Mouse (Mus musculus) kidney, adult 18-20 months (tissue): ENCODE measurements around the gene Il4i1.
A peak's percentile ranks its signal among the peaks of the same experiment; 100 is the strongest.
"Not testable (repeated sequence)": the region's sequence is repeated elsewhere in the genome, so short reads cannot be mapped to it uniquely, and the experiment has no call there.

Experiments
- DNase-seq: peaks from one replicate; pipeline ENCODE4 v3.0.0; 2021

The Il4i1 gene

DNA sequence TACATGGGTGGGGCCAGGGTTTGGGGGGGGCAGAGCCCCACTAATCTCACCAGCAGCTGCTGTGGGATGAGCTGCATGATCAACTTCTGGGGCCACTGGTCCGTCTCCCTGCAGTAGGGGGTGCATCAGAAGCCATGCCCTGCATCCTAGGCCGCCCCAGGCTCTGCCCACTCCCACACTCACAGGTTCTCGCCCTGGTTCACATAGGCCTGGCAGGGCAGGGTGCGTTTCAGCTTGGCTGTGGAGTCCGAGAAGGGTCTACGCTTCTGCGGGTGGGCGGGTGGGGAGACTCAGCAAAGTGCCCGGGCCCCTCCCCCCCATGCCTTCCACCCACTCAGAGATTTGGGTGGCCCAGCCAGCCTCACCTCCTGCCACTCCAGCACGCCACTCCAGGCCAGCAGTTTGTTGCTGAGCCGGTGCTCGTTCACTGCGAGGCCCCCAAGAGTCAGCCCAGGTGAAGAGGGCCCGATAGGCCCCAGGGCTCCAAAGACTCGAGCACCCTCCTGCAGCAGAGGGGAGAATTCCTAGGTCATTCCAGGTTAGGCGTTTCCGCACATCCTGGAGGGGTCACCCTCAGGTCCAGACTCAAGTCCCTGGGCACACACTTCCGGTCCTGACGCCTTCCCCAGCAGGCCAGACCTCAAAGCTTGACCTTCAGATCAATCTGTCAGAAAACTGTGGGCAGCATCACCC, 51.0 kb downstream of the Il4i1 start:
- DNase-seq = no peak

DNA sequence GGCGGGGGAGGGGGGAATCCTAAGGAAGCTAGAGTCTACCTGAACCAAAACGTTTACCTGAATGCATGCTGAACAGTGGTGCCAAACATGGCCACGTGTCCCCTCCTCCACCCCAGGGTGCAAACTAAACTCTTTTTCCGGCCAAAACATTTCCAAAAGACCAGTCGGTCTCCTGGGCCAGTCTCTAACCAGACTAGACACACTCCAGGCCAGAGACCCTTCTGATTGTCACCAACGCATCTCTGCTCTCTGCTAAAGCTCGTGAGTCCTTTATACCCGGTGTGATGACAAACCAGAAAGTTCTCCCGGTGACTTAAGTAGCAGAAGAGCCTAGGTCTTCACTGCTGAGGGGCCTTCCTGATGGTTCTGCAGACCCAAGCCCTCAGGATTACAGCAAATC, 51.6 kb downstream of the Il4i1 start:
- DNase-seq = no peak

DNA sequence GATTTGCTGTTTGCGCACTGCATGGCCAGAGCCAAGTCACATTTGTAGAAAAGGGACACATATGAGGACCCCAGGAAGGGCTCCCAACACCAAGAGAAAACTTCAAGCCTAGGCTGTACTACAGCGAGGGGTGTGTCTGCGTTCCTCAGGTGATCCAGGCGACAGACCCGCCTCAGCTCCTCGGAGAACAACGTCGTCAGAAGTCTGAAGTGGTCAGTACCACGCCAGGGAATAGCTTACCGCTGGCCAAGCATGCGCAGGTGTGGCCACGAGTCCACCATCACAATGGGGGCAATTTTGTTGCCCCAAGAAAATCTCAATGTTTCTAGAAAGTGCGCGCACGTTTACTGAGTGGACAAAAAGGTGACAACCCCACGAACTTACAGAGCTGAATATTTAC, 52.3 kb downstream of the Il4i1 start:
- peak; percentile 37 for DNase-seq

DNA sequence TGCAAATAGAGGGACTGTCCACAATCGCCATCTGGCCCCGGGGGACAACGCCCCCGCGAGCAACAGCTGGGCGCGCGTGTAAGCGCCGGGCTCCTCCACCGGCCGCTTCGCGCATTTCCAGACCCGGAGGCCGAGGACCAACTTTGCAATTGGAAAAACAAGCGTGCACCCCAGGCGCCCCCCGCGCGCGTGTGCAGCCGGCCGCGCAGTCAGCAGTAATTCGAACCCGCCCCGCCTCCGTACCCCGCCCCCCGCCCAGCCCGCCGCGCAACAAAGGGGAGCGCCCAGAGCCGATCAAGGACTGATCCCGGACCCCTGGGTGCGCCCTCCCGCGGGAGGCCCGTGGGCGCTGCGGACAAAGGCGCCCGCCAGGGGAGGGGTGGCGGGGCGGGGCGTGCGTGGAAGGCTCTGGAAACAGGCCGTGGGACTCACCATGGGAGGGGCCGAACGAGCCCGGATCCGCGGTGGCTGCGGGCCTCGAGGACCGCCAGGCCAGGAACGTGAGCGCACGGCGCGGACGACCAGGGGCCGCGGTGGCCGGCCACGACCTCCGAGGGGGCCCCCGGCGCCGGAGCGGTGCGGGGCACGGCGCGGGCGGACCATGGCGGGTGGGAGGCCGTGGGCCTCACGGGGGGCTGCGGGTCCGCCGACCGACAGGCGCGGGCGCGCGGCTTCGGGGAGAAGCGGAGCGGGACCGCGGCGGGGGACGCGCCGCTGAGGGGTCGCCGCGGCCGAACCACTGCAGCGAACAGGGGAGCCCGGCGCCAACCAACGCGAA, 52.9 kb downstream of the Il4i1 start:
- DNase-seq = peak; percentile 74

DNA sequence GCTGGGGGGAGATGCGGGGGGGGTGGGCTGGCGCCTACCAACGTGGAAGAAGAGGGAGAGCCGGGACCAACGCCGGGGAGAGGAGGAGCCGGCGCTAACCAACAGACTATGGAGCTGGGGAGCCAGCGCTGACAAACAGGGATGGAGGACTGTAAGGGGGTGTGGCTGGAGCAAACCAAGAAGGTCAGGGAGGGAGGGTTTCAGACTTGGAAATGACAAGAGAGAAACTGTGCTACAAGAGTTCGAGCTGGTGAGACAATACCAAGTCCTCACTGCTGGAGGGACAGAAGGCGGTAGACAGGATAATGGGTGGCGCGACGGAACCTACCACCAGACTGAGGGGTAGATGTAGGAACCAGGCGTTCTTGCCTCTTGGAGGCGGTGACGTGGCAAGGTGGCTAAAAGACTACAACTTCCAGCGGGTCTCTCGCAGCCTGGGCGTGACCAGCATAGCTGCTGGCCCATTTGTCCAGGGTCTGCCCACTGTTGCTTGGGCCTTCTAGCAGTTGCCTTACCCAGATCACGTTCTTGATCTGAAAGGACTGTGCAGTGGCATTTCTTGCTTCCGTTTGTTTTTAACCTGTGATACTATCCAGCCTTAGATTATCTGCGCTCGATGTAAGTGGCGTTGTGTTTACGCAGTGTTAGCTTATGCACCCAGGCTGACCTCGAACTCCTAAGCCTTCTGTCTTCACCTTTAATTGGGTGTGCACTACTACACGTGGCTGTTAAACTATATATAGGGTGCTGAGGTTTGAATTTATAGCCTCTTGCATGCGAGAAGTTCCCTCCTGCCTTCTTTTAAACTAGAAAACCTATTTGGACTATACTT, 53.7 kb downstream of the Il4i1 start, which contains the start of gene Ptov1:
Gene Ptov1 (minus strand): TSS at position 92 of the 832 bp plus-strand sequence.
- DNase-seq = peak; percentile 93

DNA sequence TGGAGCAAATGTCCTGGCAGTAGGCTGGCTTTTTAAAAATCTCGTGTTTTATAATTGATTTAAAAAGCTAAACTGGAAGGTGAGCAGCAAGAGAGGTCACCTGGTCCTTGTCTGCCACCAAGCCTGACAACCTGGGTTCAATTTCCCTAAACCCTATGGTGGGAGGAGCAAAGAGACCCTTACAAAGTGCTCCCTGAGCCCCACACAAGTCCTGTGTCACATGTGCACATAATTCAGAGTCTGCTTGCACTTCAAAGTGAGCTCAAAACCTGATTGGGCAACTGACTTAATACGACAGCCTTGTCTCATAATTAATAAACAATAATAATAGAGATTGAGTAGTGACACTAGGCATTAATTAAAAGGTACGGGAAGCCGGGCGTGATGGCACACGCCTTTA, 54.4 kb downstream of the Il4i1 start:
- DNase-seq = no peak

DNA sequence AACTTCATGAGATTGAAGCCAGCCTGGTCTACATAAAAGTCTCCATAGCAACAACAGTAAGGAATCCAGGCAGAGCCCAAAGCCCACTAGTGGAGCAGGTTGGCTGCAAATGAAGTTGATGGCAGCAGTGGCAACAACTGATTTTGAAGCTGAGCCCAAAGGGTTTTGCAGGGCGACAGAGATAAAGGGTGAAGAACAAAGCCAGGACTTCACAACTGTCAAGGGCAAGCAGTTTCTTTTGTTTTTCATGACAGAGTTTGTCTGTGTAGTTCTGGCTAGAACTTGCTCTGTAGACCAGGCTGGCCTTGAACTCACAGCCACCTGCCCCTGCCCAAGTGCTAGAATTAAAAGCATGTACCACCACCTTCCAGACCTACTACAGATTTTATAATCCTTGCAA, 55.0 kb downstream of the Il4i1 start:
- DNase-seq = no peak

DNA sequence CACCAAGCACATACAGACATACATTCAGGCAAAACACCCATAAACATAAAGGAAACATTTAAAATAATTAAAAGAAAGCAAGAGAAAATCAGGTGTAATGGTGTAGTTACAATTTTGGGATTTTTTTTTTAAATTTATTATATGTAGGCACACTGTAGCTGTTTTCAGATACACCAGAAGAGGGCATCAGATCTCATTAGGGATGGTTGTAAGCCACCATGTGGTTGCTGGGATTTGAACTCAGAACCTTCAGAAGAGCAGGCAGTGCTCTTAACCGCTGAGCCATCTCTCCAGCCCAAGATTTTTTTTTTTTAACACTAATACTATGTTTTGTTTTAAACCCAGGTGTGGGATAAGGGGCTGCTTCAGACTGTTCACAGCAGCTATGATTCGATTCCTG, 55.6 kb downstream of the Il4i1 start:
- not testable (repeated sequence) for DNase-seq

DNA sequence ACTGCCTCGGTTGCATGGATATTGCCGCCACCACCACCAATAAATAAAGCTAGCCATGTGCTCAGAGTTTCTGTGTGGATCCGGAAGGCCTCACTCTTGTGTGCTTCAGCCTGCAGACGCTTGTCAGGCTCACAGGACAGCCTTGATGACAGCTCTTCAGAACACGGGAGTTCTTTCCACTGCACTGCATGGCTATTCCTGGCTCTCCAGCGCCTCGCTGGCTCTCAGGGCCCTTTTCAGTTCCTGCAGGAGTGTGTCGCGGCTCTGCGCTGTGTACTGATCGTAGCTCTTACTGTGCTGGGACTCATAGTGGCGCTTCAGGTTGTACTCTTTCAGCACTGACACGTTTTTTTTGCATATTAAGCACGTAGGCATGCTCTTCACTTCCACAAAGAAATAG, 61.6 kb downstream of the Il4i1 start:
- DNase-seq = no peak

DNA sequence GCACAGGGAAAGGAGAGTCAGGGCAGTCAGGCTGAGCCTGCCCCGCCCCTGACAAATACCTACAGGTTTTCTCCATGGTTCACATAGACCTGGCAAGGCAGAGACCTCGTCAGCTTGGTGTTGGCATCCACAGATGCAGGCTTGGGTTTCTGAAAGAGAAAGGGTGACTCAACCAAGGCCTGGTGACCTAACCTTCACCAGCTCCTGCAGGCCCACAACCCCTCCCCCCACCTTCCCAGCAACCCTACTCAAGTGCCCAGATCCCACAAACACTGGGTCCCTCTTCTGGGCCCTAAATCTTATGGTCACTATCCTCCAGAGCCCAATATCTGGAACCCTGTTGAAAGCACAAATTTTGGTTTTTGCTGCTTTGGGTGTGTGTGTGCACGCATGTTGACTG, 66.8 kb downstream of the Il4i1 start:
- DNase-seq = no peak

DNA sequence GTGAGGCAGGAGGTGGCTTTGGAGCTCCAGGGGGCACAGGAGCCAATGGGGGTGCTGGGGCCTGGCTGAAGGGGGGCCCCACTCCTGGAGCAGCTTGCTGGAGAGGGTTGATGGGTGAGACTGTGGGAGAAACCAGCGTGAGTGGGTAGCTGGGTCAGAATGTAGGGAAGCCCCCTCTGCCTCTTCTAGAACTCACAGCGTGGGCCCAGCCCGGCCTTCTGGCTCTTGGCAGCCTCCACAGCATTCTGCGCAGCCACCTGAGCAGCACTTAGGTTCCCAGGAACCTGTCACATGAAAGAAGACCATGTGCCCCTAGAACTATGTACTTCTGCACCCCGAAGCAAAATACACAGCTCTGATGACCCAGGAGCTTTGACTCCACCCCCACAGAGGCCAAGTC, 68.5 kb downstream of the Il4i1 start:
- no peak for DNase-seq

DNA sequence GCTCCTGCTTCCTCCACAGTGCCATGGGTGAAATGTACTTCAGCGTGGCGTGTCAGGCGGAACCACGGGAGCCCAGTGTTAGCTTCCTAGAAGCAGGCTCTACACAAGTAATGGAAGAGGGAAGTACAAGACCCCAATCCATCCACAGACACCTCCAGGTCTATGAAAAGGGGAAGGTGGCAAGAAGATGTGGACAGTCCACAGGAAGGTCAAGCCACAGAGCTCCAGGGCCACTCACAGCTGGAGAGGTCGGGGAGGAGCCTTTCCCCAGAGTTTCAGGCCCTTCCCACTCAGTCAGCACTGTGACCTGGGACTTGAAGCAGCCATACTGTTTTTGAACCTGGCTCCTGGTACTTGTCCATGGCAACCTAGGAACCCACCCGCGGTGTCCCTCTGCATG, 70.8 kb downstream of the Il4i1 start:
- DNase-seq = no peak

DNA sequence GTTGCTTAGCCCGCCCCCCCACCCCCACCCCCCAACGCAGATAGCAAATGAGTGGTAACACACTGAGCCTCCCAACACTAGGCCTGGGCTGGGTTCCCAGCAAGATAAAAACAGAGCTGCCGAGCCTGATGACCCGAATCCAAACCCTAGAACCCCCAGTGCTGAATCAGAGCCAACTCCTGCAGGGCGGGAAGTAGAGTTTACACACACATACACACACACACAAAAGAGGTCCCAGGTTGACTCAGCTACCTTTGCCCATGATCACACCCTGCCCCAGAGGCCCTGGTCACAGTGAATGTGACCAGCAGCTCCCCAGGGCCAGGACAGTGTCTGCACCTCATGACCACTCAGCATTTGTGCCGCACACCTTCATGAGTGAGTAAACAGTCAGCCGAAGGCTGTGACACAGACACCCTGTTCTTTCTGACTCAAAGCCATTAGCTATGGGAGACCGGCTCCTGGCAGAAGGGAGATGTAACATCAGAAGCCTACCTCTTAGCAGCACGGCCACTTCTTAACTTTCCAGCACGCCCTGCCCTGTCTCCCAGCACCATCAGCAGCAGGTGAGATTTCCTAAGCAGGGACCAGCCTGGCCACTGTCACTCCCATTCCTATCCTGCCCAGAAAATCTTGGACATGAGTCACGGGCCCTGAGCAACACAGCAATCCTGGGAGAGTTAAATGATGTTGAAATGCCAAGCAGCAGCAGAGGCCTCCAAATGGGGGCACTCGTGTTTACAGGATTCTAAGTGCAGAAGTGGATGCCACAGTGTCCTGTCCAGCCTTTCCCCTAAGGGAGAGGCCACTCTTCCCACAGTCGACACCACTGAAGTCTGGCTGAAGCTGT, 72.3 kb downstream of the Il4i1 start:
- DNase-seq = no peak

DNA sequence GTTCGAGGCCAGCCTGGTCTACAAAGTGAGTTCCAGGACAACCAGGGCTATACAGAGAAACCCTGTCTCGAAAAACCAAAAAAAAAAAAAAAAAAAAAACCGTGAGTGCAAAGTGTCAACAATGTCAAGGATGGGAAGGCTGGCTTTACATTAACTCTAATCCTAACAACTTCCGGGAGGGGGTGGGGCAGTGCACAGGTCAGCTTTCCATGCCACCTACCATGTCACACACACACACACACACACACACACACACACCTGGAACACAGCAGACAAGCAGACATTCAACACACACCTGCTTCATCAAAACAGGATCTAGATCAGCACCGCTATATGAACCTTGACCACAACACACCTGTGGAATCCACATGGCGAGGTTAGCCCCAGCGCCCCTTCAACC, 74.0 kb downstream of the Il4i1 start:
- no peak for DNase-seq
